Mouse (Mus musculus): Measurements from ENCODE around the gene Icam1.

The Icam1 gene

GRCm38 (mm10) chr9:21015571-21016130, at the start of gene Icam1:
Gene Icam1 (plus strand): TSS chr9:21015985.
- no peak for DNase-seq

GRCm38 (mm10) chr9:20966008-20966407, 49.8 kb upstream of the Icam1 start:
- no peak for DNase-seq

GRCm38 (mm10) chr9:20966747-20967146, 49.0 kb upstream of the Icam1 start:
- no peak for DNase-seq

- DNase-seq: no peak
Observed at GRCm38 (mm10) chr9:20971751-20972140, 44.0 kb upstream of the Icam1 start.

GRCm38 (mm10) chr9:20972141-20972992, 43.4 kb upstream of the Icam1 start:
- peak; percentile 53 for DNase-seq

GRCm38 (mm10) chr9:20973001-20973681, 42.6 kb upstream of the Icam1 start:
- DNase-seq: no peak

GRCm38 (mm10) chr9:20973682-20974075, 42.1 kb upstream of the Icam1 start:
- no peak for DNase-seq

GRCm38 (mm10) chr9:20975431-20976215, 40.2 kb upstream of the Icam1 start:
- no peak for DNase-seq

- DNase-seq: no peak
Observed at GRCm38 (mm10) chr9:20976216-20976960, 39.4 kb upstream of the Icam1 start, which contains the start of gene S1pr2. Gene S1pr2 (minus strand): TSS chr9:20976781.

- DNase-seq: no peak
Observed at GRCm38 (mm10) chr9:20976961-20977689, 38.7 kb upstream of the Icam1 start.

- DNase-seq: no peak
Observed at GRCm38 (mm10) chr9:20978409-20979095, 37.2 kb upstream of the Icam1 start.

GRCm38 (mm10) chr9:20979181-20979580, 36.6 kb upstream of the Icam1 start:
- no peak for DNase-seq

- no peak for DNase-seq
Observed at GRCm38 (mm10) chr9:20979769-20980168, 36.0 kb upstream of the Icam1 start.

- no peak for DNase-seq
Observed at GRCm38 (mm10) chr9:20982171-20982570, 33.6 kb upstream of the Icam1 start.

GRCm38 (mm10) chr9:20983169-20983568, 32.6 kb upstream of the Icam1 start:
- no peak for DNase-seq

- no peak for DNase-seq
Observed at GRCm38 (mm10) chr9:20986952-20987686, 28.7 kb upstream of the Icam1 start.

- DNase-seq: no peak
Observed at GRCm38 (mm10) chr9:20987953-20988352, 27.8 kb upstream of the Icam1 start.

- DNase-seq: no peak
Observed at GRCm38 (mm10) chr9:20990861-20991260, 24.9 kb upstream of the Icam1 start.

GRCm38 (mm10) chr9:20991587-20991986, 24.2 kb upstream of the Icam1 start:
- no peak for DNase-seq

Measured in cerebellum, adult 11-12 months (tissue).